Mouse (Mus musculus) neural tube, embryonic 14.5 days (tissue): ENCODE data around the gene Vwa8. TPM values are rescaled to one million over a fixed set of nuclear protein-coding genes. Genes with fewer than 3 reads are reported as not detected.

Source experiments
- ATAC-seq: fragments of 200-750 bp; cut with Nextera tagmentation; 2 replicates; pipeline ENCODE4 v1.8.0; 2017; ENCODE audit warnings: low read depth, mild to moderate bottlenecking, moderate TSS enrichment, moderate library complexity
- H3K27ac ChIP-seq: fragments of 300-500 bp; sonication (generic); 2 replicates; pipeline ENCODE4 v1.5.1; 2014; ENCODE audit warnings: low read depth, mild to moderate bottlenecking, control low read depth, low read length, moderate library complexity, mixed read lengths
- H3K27me3 ChIP-seq: fragments of 300-500 bp; sonication (generic); 2 replicates; pipeline ENCODE4 v1.6.1; 2014; ENCODE audit warnings: low read length; ENCODE audit not compliant: control insufficient read depth, insufficient read depth
- H3K36me3 ChIP-seq: fragments of 300-500 bp; sonication (generic); 2 replicates; pipeline ENCODE4 v1.6.1; 2014; ENCODE audit warnings: low read length, mixed read lengths; ENCODE audit not compliant: control insufficient read depth, insufficient read depth
- H3K4me1 ChIP-seq: fragments of 300-500 bp; sonication (generic); 2 replicates; pipeline ENCODE4 v1.6.1; 2014; ENCODE audit warnings: low read length; ENCODE audit not compliant: control insufficient read depth, insufficient read depth
- H3K4me2 ChIP-seq: fragments of 300-500 bp; sonication (generic); 2 replicates; pipeline ENCODE4 v1.6.1; 2014; ENCODE audit warnings: mild to moderate bottlenecking, low read depth, low read length, control low read depth
- H3K4me3 ChIP-seq: fragments of 300-500 bp; sonication (generic); 2 replicates; pipeline ENCODE4 v1.5.1; 2014; ENCODE audit warnings: low read depth, low read length, control low read depth, mixed read lengths
- H3K9ac ChIP-seq: fragments of 300-500 bp; sonication (generic); replicated peaks from 2 replicates; pipeline ENCODE4 v1.6.1; 2014; ENCODE audit warnings: low read depth, mild to moderate bottlenecking, control low read depth, low read length, mixed read lengths
- H3K9me3 ChIP-seq: fragments of 300-500 bp; sonication (generic); 2 replicates; pipeline ENCODE4 v1.6.1; 2016; ENCODE audit warnings: low read length; ENCODE audit not compliant: control insufficient read depth
- WGBS: fragments of 180-500 bp; shearing (Covaris S2); extraction: QIAGEN DNeasy Blood & Tissue Kit; methylation state at CpG from one replicate; pipeline ENCODE4 v1.1.7; 2014; 5-methylcytosine and 5-hydroxymethylcytosine counted together
- polyA plus RNA-seq: library from polyadenylated mRNA; unstranded; fragments of >200 nt; fragmentation: Nextera tagmentation; extraction: Ambion mirVana; gene quantifications from 2 replicates; pipeline ENCODE4 v1.2.1, GENCODE M21; 2014

Vwa8 gene
- polyA plus RNA-seq, 1 experiment from 2014 or later: 8.7 TPM

DNA sequence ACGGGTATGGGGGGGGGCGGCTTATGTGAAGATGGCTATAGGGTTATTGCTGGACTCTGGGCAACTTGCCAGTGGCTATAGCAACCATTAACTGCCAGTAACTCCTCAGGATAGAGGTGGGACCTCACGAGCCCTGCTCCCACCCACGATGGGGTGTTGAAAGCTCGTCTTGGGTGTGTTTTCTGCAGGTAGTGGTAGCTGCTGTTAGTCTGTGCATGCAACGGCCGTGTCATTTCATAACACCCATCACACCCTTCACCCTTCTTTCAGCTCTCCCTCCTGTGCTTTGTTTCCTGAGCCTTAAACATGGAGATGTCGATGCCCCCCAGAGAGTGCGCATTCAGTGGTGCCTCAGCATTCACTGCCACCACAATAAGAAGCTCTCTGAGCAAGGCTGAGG is 329.4 kb downstream of the Vwa8 start:
- no peak for ATAC-seq
- 75% methylated on average over 9 of the region's 9 CpGs for WGBS
- no peak overlapping the region for H3K4me2 ChIP-seq

DNA sequence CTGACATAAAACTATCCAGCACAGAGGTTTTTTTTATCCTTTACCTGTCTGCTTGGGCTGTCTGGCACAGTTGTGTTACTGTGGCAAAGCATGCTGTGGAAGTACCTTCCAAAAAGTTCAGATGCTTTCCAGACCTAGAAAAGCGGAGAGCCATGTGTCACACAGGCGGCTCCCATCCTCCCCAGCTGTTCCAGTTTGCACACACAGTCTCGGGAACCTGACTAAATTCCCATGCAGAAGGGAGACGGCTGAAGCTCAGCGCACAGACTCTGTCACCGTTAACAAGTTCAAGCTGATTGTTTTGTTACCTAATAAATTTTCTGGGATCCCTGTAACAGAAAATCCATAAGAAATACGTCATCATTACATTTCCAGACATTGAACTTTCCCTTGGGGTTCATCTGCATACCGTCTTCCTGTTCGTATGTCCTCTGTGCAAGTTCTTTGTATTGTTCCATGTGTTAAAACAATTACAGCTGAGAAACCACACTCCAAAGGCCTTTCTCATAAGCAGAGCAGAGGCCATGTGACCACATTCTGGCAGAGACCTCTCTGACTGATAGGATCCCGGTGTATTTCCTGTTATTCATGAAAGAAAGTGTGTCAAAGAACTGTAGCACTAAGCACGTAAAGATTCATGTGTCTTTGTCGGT is 331.4 kb downstream of the Vwa8 start:
- Histone ChIP-seq H3K4me2 (no peak overlapping the region), H3K4me3 (no peak overlapping the region), H3K9me3 (no peaks in the 10 kb centered on the region), H3K27ac (no peak overlapping the region), H3K9ac (no peak overlapping the region), H3K36me3 (peaks cover 4% of the 10 kb centered on the region; the same call in 1 of the 2 replicates), H3K4me1 (peaks cover 3% of the 10 kb centered on the region; the same call in 1 of the 2 replicates), H3K27me3 (no peaks in the 10 kb centered on the region)
- no peak for ATAC-seq
- WGBS: 37% methylated on average over 12 of the region's 12 CpGs

More for the DNA sequence above, 329.4 kb downstream of the Vwa8 start:
- Histone ChIP-seq H3K36me3 (peaks cover 6% of the 10 kb centered on the region; the same call in 1 of the 2 replicates), H3K27me3 (no peaks in the 10 kb centered on the region), H3K9ac (no peak overlapping the region), H3K4me3 (no peak overlapping the region), H3K4me1 (peaks cover 3% of the 10 kb centered on the region; the same call in 1 of the 2 replicates), H3K9me3 (no peaks in the 10 kb centered on the region), H3K27ac (no peak overlapping the region)

DNA sequence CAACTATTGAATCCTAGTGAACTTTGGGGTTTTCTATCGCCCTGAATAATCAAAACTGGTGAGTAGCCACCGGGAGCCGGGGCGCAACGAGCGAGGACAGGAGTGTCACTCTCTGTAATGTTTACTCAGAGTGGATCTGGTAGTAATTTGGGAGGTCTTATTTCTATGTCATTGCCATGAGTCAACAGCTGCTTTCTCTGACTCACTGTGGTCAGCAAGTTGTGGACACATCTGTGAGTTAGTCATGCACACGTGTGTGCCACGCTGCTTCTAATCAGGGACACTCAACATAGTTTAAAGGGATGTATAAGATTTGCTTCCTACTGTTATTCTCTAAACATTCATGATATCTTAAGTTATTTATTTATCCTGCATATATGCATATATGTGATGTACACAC is 332.9 kb downstream of the Vwa8 start:
- Histone ChIP-seq H3K9ac (no peak overlapping the region), H3K4me3 (no peak overlapping the region), H3K4me1 (peaks cover 3% of the 10 kb centered on the region; the same call in 1 of the 2 replicates), H3K27ac (no peak overlapping the region), H3K4me2 (no peak overlapping the region), H3K36me3 (peaks cover 4% of the 10 kb centered on the region; the same call in 1 of the 2 replicates), H3K9me3 (no peaks in the 10 kb centered on the region), H3K27me3 (no peaks in the 10 kb centered on the region)
- ATAC-seq: no peak
- WGBS: 84% methylated on average over 8 of the region's 8 CpGs

DNA sequence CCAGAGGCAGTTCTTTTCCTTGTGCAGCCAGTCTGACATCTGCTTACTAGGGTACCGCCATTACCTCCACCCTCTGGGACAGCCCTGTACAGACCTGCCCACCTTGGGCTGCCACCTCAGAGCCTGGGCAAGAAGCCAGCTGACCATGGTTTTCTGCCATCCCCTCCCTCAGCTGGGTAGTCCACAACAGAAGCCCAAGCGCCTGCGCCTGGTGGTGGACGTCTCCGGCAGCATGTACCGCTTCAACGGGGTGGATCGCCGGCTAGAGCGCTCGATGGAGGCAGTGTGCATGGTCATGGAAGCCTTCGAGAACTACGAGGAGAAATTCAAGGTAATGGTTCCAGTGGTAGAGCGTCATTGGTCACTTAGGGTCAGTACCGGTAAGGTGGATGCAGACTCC is 333.9 kb downstream of the Vwa8 start:
- H3K36me3 ChIP-seq: peaks cover 4% of the 10 kb centered on the region; the same call in 1 of the 2 replicates
- no peak overlapping the region for H3K4me2 ChIP-seq
- H3K9ac ChIP-seq: no peak overlapping the region
- no peak for ATAC-seq
- no peaks in the 10 kb centered on the region for H3K27me3 ChIP-seq
- H3K4me1 ChIP-seq: peaks cover 3% of the 10 kb centered on the region; the same call in 1 of the 2 replicates
- no peaks in the 10 kb centered on the region for H3K9me3 ChIP-seq
- no peak overlapping the region for H3K4me3 ChIP-seq
- 97% methylated on average over 15 of the region's 15 CpGs for WGBS
- no peak overlapping the region for H3K27ac ChIP-seq

DNA sequence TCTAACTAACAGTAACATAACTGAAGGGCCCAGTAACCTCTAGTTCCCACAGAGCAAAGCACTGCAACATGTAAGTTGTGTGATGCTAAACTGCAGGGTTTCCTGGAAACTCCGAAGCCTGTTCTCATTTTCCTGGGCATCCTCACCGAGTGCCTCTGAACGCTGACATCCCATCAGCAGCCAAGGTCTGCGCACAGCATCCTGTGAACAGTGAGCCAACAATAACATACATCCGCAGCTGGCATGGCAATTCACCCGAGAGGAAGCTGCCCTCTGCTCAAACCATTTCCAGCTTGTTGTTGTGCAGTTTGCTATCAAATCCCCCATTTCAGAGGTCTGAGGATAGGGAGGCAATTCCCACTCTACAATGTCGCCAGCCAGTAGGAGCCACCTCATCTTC is 334.4 kb downstream of the Vwa8 start:
- Histone ChIP-seq H3K4me3 (no peak overlapping the region), H3K9ac (no peak overlapping the region), H3K27me3 (no peaks in the 10 kb centered on the region), H3K9me3 (no peaks in the 10 kb centered on the region), H3K4me2 (no peak overlapping the region), H3K36me3 (peaks cover 4% of the 10 kb centered on the region; the same call in 1 of the 2 replicates), H3K27ac (no peak overlapping the region), H3K4me1 (peaks cover 3% of the 10 kb centered on the region; the same call in 1 of the 2 replicates)
- 89% methylated on average over 7 of the region's 7 CpGs for WGBS
- ATAC-seq: no peak

DNA sequence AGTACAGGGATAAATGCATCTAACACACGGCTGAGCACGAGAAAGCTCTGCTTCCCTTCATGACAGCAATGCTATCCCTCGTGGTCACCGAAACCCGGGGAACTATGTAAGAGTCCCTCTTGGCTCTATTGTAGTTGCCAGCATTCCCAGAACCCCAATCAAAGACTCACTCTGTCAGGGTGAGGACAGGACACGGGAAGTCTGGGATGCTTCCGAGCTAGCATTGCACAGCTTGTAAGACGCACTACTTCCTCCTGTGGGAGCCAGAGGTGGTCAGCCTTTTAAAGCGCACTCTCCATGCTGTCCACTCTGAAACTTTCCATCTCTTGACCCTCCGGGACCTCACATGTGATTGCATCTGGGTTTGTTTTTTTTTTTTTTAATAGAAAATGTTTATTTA is 335.2 kb downstream of the Vwa8 start:
- WGBS: 84% methylated on average over 10 of the region's 10 CpGs
- no peak for ATAC-seq
- peaks cover 3% of the 10 kb centered on the region; the same call in 1 of the 2 replicates for H3K4me1 ChIP-seq
- H3K27me3 ChIP-seq: no peaks in the 10 kb centered on the region
- H3K9me3 ChIP-seq: no peaks in the 10 kb centered on the region
- no peak overlapping the region for H3K4me2 ChIP-seq
- peaks cover 4% of the 10 kb centered on the region; the same call in 1 of the 2 replicates for H3K36me3 ChIP-seq
- no peak overlapping the region for H3K9ac ChIP-seq
- H3K4me3 ChIP-seq: no peak overlapping the region
- no peak overlapping the region for H3K27ac ChIP-seq

DNA sequence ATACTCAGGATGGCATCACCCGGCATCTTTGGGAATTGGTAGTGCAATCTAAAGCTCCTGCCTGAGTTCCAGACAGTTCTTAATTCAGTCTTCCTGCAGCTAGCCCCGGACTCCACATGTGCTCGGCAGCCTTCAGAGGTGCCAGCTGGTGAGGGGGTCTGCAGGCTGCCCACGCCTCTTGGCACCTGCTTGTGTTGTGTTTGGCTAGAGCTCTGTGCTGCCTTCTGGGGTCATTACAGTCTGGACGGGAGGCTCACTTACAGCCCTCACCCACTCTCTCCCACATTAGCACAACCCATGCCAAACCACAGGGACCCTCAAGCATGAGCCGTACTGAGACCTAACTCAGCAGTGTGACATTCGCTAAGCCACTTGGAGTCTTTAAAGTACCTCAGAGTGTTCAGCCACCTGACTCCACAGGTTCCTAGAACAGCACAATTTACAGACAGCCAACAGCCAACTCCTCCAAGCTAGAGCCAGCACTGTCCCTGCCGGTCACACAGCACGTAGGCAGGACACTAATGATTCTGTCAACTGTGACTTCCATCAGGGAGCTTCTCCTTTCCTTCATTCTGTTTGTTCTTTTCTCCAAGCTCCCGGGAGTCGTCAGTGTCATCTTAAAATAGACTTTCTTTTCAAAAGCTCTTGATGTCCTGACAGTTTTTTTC is 336.3 kb downstream of the Vwa8 start:
- 72% methylated on average over 11 of the region's 11 CpGs for WGBS
- peaks cover 4% of the 10 kb centered on the region; the same call in 1 of the 2 replicates for H3K36me3 ChIP-seq
- no peaks in the 10 kb centered on the region for H3K4me1 ChIP-seq
- no peak overlapping the region for H3K9ac ChIP-seq
- no peaks in the 10 kb centered on the region for H3K27me3 ChIP-seq
- H3K4me2 ChIP-seq: no peak overlapping the region
- no peak overlapping the region for H3K27ac ChIP-seq
- no peak for ATAC-seq
- H3K9me3 ChIP-seq: no peaks in the 10 kb centered on the region
- no peak overlapping the region for H3K4me3 ChIP-seq

DNA sequence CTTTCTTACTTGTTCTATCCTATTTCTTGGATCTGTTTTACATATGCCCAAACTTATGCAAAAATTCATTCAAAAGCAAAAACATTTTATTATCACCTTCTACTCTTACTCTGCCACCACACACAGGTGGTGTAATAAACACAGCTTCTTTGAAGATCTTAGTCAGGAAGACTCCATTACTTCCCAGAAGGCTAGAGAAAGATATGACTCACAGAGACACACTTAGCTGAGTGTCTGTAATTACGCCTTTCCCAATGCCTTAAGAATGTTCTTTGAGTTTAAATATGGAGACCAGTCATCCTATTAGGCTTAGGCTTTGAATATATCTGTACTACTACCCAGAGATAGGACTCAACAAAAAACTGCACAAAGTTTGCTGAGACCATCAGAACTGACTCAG is 338.1 kb downstream of the Vwa8 start:
- no peaks in the 10 kb centered on the region for H3K4me1 ChIP-seq
- no peaks in the 10 kb centered on the region for H3K27me3 ChIP-seq
- no peak overlapping the region for H3K27ac ChIP-seq
- ATAC-seq: no peak
- H3K9me3 ChIP-seq: no peaks in the 10 kb centered on the region
- no peak overlapping the region for H3K9ac ChIP-seq
- no peak overlapping the region for H3K4me2 ChIP-seq
- H3K4me3 ChIP-seq: no peak overlapping the region
- WGBS: 93% methylated on average over 1 of the region's 1 CpGs
- H3K36me3 ChIP-seq: no peaks in the 10 kb centered on the region

DNA sequence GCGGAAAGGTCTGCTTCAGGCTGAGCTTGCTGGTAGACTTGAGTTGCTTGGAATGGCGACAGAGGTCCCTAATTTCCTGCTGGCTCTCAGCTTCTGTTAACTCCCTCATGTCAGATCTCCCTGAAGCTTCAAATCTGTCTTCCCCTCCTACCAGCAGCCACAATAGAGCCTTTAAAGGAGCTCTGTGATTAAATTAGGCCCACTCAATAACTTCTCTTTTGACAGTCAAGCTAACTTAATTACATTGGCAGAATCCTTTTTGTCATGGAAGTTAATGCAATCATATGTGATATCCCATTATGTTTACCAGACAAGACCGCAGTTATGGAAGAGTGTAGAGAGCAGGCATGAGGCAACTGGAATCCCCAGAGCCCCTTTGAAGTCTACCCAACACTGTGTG is 347.9 kb downstream of the Vwa8 start:
- 72% methylated on average over 3 of the region's 3 CpGs for WGBS
- H3K9ac ChIP-seq: no peak overlapping the region
- no peaks in the 10 kb centered on the region for H3K36me3 ChIP-seq
- no peak overlapping the region for H3K4me2 ChIP-seq
- ATAC-seq: no peak
- H3K4me1 ChIP-seq: peaks cover 11% of the 10 kb centered on the region
- H3K4me3 ChIP-seq: no peak overlapping the region
- H3K27me3 ChIP-seq: no peaks in the 10 kb centered on the region
- no peak overlapping the region for H3K27ac ChIP-seq
- no peaks in the 10 kb centered on the region for H3K9me3 ChIP-seq
